Mouse (Mus musculus) monocyte, adult 2 months (primary cell): Measurements from ENCODE around the gene Gtsf1.

ENCODE experiments used
- DNase-seq, 2 experiments: peaks; one replicate each; pipeline ENCODE4 v3.0.0; 2022; ENCODE audit warnings: low spot score in 2 of 2, low read depth in 1 of 2

Gtsf1 gene

GRCm38 (mm10) chr15:103358278-103359121 is 71.8 kb downstream of the Gtsf1 start:
- no peak for DNase-seq

- no peak for DNase-seq
Observed at GRCm38 (mm10) chr15:103357817-103358216, 72.5 kb downstream of the Gtsf1 start.

GRCm38 (mm10) chr15:103356130-103356529 is 74.1 kb downstream of the Gtsf1 start:
- DNase-seq, result no peak

- no peak for DNase-seq
Observed at GRCm38 (mm10) chr15:103355420-103355819, 74.8 kb downstream of the Gtsf1 start.

- DNase-seq, result no peak
Observed at GRCm38 (mm10) chr15:103354690-103355089, 75.6 kb downstream of the Gtsf1 start.

- no peak for DNase-seq
Observed at GRCm38 (mm10) chr15:103353511-103354256, 76.6 kb downstream of the Gtsf1 start.

- no peak for DNase-seq
Observed at GRCm38 (mm10) chr15:103352856-103353255, 77.4 kb downstream of the Gtsf1 start.
